Mouse (Mus musculus): Measurements from ENCODE around the gene Mogs.

DNA sequence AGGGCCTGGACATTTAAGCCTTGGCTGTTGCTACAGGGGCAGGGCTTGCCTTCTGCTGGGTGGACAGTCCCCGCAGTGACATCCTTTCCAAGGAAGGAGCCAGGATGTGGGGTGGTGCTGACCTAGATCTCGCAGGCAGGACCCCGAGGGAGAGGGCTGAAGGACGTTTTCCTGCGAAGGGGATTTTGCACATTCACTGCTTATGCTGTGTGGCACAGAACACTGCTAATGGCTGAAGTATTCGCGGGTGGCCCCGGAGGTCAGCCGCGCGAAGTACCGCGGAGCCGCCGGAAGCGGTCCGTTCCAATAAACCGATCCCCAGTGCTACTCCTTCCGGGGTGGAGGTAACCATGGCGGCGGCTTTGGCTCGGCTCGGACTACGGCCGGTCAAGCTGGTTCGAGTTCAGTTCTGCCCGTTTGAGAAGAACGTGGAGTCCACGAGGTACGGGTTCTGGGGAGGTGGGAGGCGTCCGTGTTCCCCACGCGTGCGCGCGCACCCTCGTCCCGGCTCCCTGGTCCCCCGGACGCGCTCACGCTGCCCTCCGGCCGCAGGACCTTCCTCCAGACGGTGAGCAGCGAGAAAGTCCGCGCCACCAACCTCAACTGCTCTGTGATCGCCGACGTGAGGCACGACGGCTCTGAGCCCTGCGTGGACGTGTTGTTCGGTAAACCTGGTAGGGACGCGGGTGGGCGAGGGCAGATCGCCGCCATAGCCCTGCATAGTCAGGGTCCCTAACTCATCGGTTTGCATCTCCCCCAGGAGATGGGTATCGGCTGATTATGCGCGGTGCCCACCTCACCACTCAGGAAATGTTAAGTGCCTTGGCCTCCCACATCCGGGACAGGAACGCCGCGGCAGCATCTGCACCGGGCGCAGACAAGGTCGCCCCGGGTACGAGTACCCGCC, 6.3 kb upstream of the Mogs start, which contains the start of gene Mrpl53:
- TF ChIP-seq POLR2A (IDR thresholded peaks at IDR 0.05; ENCODE audit: insufficient read depth, low read length) = peak; percentile 47
- no peak for TF ChIP-seq CTCF (IDR thresholded peaks at IDR 0.05; ENCODE audit: low read depth, low read length)
- no peak for TF ChIP-seq EP300 (IDR thresholded peaks at IDR 0.05; ENCODE audit: insufficient read depth, low read depth, low read length)

Data from ES-Bruce4 (cell line).